Mouse (Mus musculus): ENCODE data around the gene Ism1.
A peak's percentile ranks its signal among the peaks of the same experiment; 100 is the strongest.

Ism1 gene

DNA sequence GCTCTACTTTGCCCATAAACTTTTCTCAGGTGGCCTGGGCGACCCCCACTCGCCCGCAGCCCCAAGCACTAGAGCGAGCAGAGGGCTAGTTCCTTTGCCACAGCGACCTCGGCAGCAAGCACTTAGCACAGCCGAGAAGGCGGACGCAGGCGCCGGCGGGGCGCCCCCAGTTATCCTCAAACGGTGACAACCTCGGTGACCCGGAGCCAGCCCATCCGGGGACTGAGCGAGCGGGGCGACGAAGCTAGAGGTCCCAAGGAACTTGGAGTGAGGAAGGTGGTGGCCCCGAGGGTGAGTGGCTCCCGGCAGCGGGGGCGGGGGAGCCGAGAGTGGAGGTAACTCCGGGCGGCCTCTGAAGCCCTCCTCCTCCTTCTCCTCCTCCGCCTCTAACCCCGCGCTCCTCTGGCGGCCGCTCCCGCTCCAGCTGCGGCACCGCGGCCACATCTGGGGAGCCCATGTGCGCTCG lies at the start of gene Ism1:
Ism1 (plus strand) TSS at position 370 of the 466 bp plus-strand sequence.
- DNase-seq (ENCODE audit: low spot score): peak; percentile 9

DNA sequence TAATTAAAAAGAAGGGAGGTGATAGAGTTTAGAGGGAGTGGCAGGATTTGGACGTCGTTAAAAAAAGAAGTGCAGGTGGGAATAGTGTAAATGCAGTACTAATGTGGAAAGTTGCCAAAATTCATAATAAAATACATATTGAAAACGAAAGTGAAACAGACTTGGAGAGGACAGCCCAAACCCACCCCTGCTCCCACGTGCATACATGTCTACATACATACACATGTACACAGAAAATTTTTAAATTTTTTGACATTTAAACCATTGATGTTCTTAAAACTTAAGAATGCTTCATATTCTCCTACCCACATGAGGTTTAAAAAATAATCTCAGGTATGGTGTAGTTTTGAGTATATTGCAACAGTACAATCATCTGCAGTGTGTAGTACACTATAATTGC lies 49.2 kb upstream of the Ism1 start:
- DNase-seq (ENCODE audit: low spot score): no peak

DNA sequence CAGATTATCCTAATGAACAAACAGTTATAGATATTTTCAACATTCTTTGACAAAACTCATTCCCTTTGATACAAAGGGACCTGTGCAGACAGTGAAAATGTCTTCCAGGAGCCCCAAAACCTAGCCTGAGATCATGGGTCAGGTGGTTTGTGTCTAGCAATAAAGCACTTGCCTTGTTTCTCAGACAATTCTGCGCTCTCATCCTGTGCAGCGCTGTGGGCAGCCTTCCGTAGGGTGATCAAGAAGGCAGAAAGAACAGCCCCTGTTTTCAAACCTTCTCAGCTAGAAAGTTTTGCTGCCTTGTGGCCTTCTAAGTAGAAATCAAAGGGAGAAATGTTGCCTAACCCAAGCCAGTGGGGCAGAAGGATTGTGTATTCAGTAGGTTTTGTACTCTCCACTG lies 48.3 kb upstream of the Ism1 start:
- no peak for DNase-seq (ENCODE audit: low spot score)

DNA sequence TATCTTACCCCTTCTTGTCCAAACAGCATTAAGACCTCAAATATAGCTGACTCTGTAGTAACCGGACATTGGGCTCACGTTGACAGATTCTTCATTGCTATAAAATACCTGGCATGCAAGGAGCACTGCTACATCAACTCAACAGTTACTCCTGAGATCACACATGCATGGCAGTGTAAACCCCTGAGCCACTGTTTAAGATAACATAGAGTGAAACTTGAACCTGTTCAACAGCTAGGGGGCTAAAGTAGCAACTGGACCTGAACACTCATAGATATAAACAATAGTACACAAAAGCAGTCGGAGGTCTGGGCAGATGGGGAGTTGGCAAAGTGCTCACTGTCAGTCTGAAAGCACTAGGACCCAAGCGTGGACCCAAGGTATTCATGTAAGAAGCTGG lies 43.5 kb upstream of the Ism1 start:
- DNase-seq (ENCODE audit: low spot score): no peak

DNA sequence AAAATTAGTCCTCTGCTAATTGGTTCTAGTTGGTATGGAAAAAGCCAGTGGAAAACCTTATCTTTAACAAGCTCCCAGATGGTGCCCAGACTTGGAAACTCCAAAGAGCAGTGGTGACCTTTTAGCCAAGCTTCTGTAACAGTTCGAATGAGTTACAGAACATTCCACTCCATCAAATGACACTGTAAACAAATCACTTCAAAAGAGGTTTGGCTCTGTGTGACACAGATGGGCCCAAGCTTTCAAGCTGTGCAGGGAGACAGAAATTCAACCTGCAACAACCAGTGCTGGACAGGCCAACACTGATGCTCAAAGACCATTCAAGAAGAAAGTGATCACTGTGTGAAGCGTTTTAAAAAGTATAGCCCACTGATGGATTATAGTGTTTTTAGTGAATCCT lies 40.1 kb upstream of the Ism1 start:
- DNase-seq (ENCODE audit: low spot score): no peak

DNA sequence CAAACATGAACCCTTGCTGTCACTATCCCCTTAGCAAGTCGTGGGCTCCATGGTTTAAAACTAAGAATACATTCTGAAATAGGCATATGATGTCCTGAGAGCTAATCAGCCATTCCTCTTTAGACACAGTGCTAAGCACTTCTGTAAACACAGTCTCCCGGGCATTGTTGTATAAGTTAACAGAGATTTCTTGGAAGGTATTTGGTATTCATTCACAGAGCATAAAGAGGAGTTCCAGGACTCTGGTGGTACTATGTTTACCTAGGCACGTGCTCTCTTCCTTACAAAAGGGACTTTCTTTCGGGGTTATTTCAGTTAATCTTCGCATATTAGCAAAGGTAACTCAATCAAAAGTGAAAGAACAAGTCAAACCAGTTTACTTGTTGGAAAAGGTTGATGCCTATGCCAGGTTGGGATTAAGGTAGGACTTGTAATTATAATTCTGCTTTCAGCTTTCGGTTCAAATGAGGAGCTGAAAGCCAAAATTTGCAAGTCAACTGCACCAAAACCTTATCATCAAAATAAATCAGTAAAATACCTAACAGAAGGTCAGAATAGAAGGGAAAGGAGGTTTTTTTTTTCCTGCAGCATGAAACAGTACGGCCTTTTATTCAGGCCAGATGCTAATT lies 36.1 kb upstream of the Ism1 start:
- DNase-seq (ENCODE audit: low spot score): no peak

DNA sequence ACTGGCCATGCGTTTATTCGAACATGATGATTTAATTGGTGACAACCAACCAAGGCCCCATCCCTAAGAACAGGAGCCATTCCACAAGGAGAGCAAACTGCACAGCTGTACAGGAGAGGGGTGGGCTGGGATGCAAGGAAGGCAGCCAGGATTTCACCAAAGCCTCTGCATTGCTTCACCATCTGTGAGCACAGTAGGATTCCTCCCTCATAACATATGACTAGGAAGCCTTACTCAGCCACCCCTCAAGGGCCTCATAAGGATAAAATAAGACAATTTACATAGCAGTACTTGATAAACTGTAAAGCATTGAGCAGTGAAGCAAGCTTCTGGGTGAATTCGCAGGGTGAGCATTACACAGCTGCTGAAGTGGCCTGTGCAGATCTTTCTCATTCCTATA lies 28.5 kb upstream of the Ism1 start:
- DNase-seq (ENCODE audit: low spot score): no peak

DNA sequence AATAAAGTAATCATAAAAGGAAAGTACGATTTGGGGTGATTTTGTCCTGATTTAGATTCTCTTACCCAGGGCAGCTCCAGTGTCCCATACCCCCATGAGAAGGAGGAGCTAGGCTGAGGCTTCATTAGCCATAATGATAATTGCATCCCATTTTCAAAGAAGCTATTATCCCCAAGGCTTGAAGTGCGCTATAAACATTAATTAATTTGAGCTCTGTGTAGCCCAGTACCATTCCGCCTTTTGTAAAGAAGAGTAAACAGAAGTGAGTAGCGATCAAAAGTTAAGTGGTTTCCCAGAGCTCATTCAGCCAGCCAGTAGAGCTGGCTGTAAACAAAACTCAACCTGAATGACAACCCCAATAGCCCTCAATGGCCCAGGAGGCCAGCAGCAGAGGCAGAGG lies 21.2 kb upstream of the Ism1 start:
- DNase-seq (ENCODE audit: low spot score): no peak

DNA sequence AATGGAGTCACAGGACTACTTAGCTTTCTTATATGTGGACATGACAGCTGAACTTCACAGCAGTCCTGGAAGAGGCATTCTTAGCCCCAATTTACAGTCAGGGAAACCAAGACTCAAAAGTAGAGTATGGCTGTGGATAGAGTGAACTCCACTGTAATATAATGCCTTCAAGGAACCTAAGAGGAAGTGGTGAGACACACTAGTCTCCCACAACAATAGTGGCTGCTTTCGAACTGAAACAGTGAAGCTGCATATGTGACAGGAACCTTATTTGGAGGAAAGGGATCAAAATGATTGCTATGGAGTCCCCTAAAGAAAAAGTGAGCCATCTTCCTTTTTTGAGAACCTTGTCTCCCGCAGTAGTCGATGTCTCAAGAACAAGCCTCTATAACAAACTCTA lies 6.1 kb upstream of the Ism1 start:
- no peak for DNase-seq (ENCODE audit: low spot score)

DNA sequence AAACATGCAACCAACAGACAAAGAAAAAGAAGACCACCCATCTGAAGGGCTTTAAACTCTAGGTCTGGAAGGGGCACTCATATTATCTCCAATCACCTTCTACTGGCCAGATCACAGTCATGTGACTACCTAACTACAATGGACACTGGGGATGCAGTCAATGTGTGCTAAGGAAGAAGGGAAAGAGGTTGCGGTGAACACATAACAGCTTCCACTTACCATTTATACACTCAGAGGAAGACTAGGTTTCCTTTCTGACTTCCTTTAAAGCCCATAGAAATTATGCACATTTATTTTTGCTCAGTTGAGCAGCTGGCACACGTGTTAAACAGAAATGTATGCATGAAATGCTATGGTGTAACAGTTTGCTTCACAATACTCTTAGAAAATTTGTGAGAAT lies 5.6 kb upstream of the Ism1 start:
- DNase-seq (ENCODE audit: low spot score): no peak

DNA sequence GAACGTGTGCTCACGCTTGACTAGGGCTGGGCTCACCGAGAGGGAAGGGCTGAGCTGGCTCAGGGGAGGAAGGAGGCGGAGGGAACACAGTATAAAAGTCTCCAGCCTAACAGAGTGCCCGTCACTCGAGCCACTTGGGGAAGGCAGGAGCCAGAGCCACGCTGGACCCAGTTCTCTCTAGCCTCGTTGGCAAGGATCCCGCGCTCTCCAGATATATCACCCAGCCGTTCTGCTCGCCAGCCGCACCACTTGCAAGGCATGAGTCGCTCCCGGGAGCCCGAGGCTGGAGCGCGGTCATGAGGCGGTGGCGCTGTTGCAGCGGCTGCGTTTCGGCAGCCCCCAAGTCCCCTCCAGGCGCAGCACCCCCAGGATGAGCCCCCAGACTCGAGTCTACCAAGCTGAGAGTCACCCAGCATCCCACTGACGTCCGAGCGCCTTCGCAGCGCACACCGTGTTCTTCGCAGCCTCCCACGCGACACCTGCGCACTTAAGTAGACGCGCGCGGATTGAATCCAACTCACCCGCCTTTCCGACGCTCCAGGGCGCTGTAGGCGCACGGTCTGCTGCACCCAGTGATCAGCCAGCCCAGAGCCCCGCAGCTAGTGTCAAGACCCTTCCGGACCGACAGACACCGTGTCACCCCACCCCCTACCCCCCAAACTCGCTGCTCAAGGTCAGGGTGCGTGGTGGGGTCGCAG lies 764 bp upstream of the Ism1 start:
- peak; percentile 10 for DNase-seq (ENCODE audit: low spot score)

DNA sequence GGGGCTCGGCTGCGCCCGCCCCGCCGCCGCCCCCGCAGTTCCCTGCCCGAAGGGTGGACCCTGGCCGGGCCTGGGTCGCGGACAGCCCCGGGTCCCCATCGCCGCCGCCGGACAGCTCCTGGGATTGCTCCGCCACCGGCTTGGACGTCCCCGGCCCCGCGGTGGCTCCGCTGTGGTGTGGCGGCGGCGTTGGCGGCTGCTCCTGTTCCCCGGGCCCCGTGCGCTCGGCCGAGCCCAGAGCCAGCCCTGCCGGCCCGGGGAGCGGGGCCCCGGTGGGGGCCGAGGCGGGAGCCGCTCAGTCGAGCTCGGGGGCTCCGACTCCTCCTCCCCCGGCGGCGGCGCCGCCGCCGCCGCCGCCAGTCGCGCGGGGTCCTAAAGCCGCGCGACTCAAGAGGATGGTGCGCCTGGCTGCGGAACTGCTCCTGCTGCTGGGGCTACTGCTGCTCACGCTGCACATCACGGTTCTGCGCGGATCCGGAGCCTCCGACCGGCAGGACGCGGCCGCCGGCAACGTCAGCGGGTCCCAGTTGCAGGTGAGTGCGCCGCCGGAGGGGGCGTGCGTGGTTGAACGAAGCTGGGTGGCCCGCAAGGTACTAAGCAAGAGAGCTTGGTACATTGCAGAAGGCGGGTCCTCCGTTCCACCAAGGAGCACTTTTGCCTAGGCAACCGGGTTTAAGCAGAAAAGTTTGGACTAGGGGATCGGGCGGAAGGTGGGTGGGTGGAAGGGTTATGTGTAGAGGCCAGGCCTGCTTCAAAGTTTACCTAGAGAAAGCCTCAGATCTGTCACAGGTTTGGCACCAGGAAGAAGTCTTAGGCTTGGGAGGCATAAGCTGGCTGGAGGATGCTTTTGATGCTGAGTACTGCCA lies 530 bp downstream of the Ism1 start:
- DNase-seq (ENCODE audit: low spot score): no peak

DNA sequence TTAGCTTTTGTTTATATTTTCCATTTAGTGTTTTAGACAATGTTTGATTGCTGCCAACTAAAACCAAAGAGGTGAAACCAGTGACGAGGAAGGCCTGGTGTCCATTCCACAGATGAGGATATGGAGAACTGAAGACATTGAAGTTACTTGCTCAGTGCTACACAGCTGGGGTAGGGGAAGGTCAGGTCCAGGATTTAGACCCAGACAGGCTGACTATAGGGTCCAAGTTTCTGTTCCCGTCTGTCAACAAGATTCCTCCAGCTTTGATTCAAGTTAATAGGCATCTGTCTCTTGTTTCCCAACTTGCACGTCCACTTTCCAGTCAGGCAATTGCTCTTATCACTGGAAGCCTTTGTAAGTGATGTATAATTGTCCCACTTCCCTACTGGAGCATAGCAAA lies 4.6 kb downstream of the Ism1 start:
- no peak for DNase-seq (ENCODE audit: low spot score)

DNA sequence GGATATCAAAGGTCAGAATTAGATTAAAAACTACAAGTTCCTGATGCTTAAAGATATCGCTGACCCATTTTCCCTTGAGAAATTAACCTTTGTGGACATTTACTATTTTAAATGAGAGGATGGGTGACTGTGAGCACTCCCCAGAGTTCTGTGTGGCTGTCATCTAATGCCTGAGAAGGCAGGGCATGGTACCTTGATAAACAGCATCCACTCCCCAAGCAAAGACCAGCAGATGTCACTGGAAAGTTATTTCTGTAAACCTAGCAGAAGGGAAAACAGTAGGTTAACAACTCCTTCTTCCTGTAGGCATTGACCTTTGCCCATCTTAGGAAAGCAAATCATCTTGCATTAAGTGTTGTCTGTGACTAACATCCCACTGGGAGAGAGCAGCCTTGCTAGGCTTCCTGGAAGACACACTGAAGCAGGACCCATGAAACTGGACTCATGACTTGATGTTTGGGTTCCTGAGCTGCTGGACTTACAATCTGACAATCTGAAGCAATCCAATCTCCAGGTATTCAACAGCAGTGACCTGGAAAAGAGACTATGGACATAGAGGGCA lies 11.5 kb downstream of the Ism1 start:
- DNase-seq (ENCODE audit: low spot score): no peak

DNA sequence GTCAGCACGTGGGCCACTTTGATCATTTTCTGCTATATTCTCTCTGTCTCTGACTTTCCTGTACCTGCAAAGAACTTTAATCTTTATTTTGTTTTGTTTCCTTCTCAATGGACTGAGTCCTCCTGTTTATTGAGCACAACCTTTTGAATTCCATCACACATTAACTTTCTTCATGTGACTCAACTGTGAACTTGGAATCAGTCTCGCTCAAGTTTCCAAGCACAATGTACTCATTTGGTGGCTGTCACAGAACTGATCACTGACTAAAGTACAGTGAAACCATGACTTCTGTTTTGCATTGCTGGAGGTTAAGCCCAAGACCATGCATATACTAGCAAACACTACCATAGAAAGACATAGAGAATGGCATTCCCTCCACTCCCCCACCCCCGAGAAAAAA lies 15.5 kb downstream of the Ism1 start:
- no peak for DNase-seq (ENCODE audit: low spot score)

DNA sequence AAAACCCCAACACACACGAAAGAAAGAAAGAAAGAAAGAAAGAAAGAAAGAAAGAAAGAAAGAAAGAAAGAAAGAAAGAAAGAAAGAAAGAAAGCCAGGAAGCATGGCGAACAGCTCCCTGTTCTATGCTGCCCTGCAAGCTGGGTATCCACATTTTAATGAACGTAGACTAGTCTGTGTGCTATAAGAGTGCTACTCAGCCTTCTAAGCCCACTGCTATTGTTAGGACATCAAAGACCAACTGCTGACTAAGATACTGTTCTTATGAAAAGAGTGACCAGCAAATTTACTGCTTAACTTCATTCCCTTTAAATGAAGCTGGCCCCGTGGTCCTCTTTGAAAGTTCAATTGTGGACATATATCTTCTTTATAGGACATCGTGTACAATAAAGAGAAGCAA lies 16.7 kb downstream of the Ism1 start:
- DNase-seq (ENCODE audit: low spot score): no peak

DNA sequence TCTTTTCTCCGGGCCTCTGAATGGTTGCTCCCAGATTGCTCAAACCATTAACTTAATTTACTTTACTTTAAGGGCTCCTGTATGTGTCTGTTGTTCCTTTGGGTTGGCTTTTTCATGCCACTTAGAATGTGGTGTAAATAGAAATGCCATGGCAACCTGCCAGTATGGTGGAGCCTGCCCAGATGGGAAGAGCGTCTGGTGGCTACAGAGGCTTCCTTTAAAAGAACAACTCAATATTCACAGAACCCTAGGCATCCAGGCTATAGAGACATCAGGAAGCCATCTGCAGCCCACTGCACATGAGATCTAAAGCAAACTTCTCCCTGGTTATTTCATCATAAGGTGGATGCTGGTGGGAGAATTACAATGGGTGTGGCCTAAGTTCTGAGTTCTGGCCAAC lies 18.6 kb downstream of the Ism1 start:
- DNase-seq (ENCODE audit: low spot score): no peak

DNA sequence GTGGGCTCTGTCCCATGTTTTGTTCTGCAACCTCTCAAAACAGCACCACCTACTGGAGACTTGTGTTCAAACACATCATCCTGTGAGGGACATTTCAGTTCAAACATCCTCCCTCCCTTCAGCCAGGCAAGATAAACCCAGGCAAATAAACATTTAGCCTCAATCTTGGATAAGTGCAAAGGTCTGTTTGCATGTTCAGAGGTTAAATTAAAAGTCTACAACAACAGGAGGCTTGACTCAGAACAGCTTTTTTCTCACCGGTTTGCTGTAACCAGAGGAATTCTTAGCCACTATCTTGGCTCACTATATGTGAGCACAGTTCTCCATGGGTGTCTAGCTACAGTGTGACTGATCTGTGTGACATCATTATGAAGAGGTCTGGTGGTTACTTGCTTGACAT lies 22.6 kb downstream of the Ism1 start:
- DNase-seq (ENCODE audit: low spot score): no peak

DNA sequence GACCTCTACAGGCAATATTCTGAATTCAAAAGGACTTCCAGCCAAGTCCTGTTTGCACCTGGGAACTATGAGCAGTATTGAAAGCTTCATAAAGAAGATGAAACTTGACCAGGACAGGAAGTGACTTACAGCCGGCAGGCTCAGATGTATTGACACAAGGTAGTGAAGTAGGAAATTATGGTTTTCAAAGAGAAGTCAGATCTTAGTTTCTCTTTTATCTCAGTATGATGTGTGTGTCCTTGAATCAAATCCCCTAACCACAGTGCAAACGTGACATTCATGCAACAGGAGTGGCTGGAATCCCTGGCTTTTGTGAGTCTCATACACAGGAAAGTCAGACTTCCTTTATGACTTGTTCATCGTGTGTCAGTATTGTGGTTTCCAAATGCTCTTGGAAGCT lies 27.0 kb downstream of the Ism1 start:
- no peak for DNase-seq (ENCODE audit: low spot score)

DNA sequence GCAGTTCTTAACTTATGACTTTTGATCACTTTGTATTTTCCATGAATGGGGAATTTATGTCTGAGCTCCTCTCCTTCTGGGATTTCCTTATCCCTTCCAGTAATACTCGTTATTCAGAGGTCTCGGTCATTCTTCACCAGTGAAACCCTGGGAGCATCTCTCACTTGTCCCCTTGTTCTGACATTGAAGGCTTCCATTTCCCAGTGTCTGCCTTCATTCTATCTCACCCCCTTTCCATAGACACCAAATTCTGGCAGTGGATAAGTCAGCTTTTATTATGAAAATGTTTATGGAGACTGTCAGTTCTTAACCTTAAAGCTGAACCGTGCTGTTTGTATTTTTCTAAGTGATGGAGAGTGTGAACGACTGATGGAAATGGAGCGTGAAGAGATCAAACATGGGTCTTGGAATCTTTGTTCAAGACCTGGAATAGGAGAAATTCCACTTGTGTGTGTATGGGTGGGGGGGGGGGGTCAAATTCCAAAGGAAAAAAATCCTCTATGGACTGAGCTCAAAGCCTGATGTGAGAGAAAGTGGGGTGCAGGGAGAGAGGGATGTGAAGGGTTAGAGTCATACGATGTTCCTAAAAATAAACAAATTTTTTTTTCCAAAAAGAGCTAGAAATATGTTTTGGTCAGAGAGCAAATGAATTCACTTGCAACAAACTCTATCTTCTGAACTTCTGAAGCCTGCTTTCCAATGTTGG lies 30.4 kb downstream of the Ism1 start:
- no peak for DNase-seq (ENCODE audit: low spot score)

DNA sequence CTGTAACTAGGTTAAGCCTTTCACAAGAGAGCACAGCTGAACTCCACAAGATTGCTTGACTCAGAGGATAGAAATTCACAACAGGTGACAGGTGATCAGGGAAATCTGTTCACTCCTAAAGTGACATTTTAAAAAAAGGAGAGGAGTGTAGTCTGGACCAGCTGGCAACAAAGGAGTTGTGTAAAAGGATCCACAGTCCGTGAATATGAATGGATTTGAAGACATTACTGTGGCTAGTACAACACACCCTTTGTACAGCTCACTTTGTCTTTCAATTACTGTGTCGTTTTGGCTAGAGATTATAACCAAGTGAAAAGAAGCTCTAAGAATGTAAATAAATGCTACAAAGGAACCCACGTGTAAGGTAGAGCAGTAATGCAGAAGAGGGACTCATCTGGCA lies 33.7 kb downstream of the Ism1 start:
- no peak for DNase-seq (ENCODE audit: low spot score)

DNA sequence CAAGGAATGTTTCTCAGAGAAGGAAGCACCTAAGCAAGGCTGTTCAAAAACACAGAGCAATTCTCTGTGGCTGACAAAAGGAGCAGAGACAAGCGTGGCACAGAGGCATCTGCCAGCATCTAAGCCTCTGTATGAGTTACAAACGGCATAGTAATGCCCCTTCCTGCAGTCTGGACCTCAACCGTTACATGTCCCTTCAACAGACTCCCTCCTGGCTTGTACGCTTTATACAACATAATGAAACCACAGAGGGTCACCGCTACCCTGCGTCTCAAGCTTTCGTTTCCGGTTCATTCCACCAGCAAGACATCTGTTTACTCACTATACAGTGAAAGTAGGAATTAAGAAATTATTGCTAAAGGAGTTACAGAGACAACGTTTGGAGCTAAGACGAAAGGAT lies 34.1 kb downstream of the Ism1 start:
- no peak for DNase-seq (ENCODE audit: low spot score)
